Mouse (Mus musculus): ENCODE measurements around the gene Pmvk. TPM values are rescaled to one million over a fixed set of nuclear protein-coding genes. Genes with fewer than 3 reads are reported as not detected.
A peak's percentile ranks its signal among the peaks of the same experiment; 100 is the strongest.
"Not testable (repeated sequence)": the region's sequence is repeated elsewhere in the genome, so short reads cannot be mapped to it uniquely, and the experiment has no call there.

Pmvk gene
- polyA plus RNA-seq, 1 experiment from 2014 or later = 60.1 TPM

GRCm38 (mm10) chr3:89422556-89423205 is 31.7 kb upstream of the Pmvk start:
- ATAC-seq (replicated peaks; ENCODE audit: low FRiP score, low TSS enrichment, low read depth) (no peak), DNase-seq (ENCODE audit: low spot score) (no peak)
- Histone ChIP-seq H3K9me3 (ENCODE audit: control insufficient read depth, low read length) (no peaks in the 10 kb centered on the region), H3K9ac (ENCODE audit: low read length) (no peak overlapping the region), H3K36me3 (ENCODE audit: control insufficient read depth, insufficient read depth, low read length) (peaks cover 36% of the 10 kb centered on the region), H3K4me2 (ENCODE audit: low read length) (peak overlapping the region; percentile 98), H3K27me3 (replicated peaks; ENCODE audit: control insufficient read depth, insufficient read depth, low read length) (no peaks in the 10 kb centered on the region), H3K27ac (ENCODE audit: low read depth) (0 out of 2 replicates have a peak overlapping the region, but pooled peaks have one; percentile 14), H3K4me3 (ENCODE audit: low read depth, low read length) (peak overlapping the region; percentile 53), H3K4me1 (replicated peaks; ENCODE audit: control insufficient read depth, insufficient read depth, low read length) (peaks cover 38% of the 10 kb centered on the region)
- 67% methylated on average over 6 of the region's 6 CpGs for WGBS

GRCm38 (mm10) chr3:89424416-89425140 is 29.8 kb upstream of the Pmvk start:
- Histone ChIP-seq H3K27me3 (replicated peaks; ENCODE audit: control insufficient read depth, insufficient read depth, low read length) (no peaks in the 10 kb centered on the region), H3K27ac (ENCODE audit: low read depth) (no peak overlapping the region; the same call in 1 of the 2 replicates), H3K9ac (ENCODE audit: low read length) (no peak overlapping the region), H3K9me3 (ENCODE audit: control insufficient read depth, low read length) (no peaks in the 10 kb centered on the region), H3K36me3 (ENCODE audit: control insufficient read depth, insufficient read depth, low read length) (peaks cover 45% of the 10 kb centered on the region), H3K4me2 (ENCODE audit: low read length) (no peak overlapping the region), H3K4me3 (ENCODE audit: low read depth, low read length) (no peak overlapping the region), H3K4me1 (replicated peaks; ENCODE audit: control insufficient read depth, insufficient read depth, low read length) (peaks cover 38% of the 10 kb centered on the region)
- ATAC-seq (replicated peaks; ENCODE audit: low FRiP score, low TSS enrichment, low read depth) (no peak), DNase-seq (ENCODE audit: low spot score) (no peak)
- WGBS = 77% methylated on average over 5 of the region's 5 CpGs

- DNase-seq (ENCODE audit: low spot score) (no peak), ATAC-seq (replicated peaks; ENCODE audit: low FRiP score, low TSS enrichment, low read depth) (no peak)
- 84% methylated on average over 5 of the region's 5 CpGs for WGBS
- Histone ChIP-seq H3K27ac (ENCODE audit: low read depth) (no peak overlapping the region), H3K9ac (ENCODE audit: low read length) (no peak overlapping the region), H3K36me3 (ENCODE audit: control insufficient read depth, insufficient read depth, low read length) (peaks cover 45% of the 10 kb centered on the region), H3K9me3 (ENCODE audit: control insufficient read depth, low read length) (no peaks in the 10 kb centered on the region), H3K4me2 (ENCODE audit: low read length) (no peak overlapping the region), H3K4me3 (ENCODE audit: low read depth, low read length) (no peak overlapping the region), H3K27me3 (replicated peaks; ENCODE audit: control insufficient read depth, insufficient read depth, low read length) (no peaks in the 10 kb centered on the region), H3K4me1 (replicated peaks; ENCODE audit: control insufficient read depth, insufficient read depth, low read length) (peaks cover 38% of the 10 kb centered on the region)
Observed at GRCm38 (mm10) chr3:89425141-89425525, 29.2 kb upstream of the Pmvk start.

- Histone ChIP-seq H3K4me2 (ENCODE audit: low read length) (no peak overlapping the region), H3K4me3 (ENCODE audit: low read depth, low read length) (no peak overlapping the region), H3K27ac (ENCODE audit: low read depth) (no peak overlapping the region), H3K4me1 (replicated peaks; ENCODE audit: control insufficient read depth, insufficient read depth, low read length) (peaks cover 32% of the 10 kb centered on the region), H3K9ac (ENCODE audit: low read length) (no peak overlapping the region), H3K36me3 (ENCODE audit: control insufficient read depth, insufficient read depth, low read length) (peaks cover 45% of the 10 kb centered on the region), H3K9me3 (ENCODE audit: control insufficient read depth, low read length) (no peaks in the 10 kb centered on the region), H3K27me3 (replicated peaks; ENCODE audit: control insufficient read depth, insufficient read depth, low read length) (no peaks in the 10 kb centered on the region)
- ATAC-seq (replicated peaks; ENCODE audit: low FRiP score, low TSS enrichment, low read depth) (no peak), DNase-seq (ENCODE audit: low spot score) (no peak)
- 90% methylated on average over 4 of the region's 4 CpGs for WGBS
Observed at GRCm38 (mm10) chr3:89425876-89426275, 28.5 kb upstream of the Pmvk start.

GRCm38 (mm10) chr3:89429021-89429420 is 25.3 kb upstream of the Pmvk start:
- not testable (repeated sequence) for H3K27me3 ChIP-seq (replicated peaks; ENCODE audit: control insufficient read depth, insufficient read depth, low read length); H3K4me2 ChIP-seq (ENCODE audit: low read length); ATAC-seq (replicated peaks; ENCODE audit: low FRiP score, low TSS enrichment, low read depth); H3K9ac ChIP-seq (ENCODE audit: low read length); H3K4me3 ChIP-seq (ENCODE audit: low read depth, low read length); DNase-seq (ENCODE audit: low spot score); H3K9me3 ChIP-seq (ENCODE audit: control insufficient read depth, low read length); H3K27ac ChIP-seq (ENCODE audit: low read depth)
- H3K4me1 ChIP-seq (replicated peaks; ENCODE audit: control insufficient read depth, insufficient read depth, low read length) = peaks cover 19% of the 10 kb centered on the region
- peaks cover 60% of the 10 kb centered on the region for H3K36me3 ChIP-seq (ENCODE audit: control insufficient read depth, insufficient read depth, low read length)
- 93% methylated on average over 7 of the region's 7 CpGs for WGBS

GRCm38 (mm10) chr3:89430171-89431159 is 23.9 kb upstream of the Pmvk start, which contains the start of gene Pygo2:
Gene Pygo2, plus strand, starts transcription at chr3:89430214.
- Histone ChIP-seq H3K27me3 (replicated peaks; ENCODE audit: control insufficient read depth, insufficient read depth, low read length) (no peaks in the 10 kb centered on the region), H3K4me2 (ENCODE audit: low read length) (peak within 1 kb of the TSS; percentile 71), H3K4me3 (ENCODE audit: low read depth, low read length) (peak within 1 kb of the TSS; percentile 98), H3K36me3 (ENCODE audit: control insufficient read depth, insufficient read depth, low read length) (peaks cover 64% of the 10 kb centered on the region), H3K9ac (ENCODE audit: low read length) (peak within 1 kb of the TSS; percentile 90), H3K4me1 (replicated peaks; ENCODE audit: control insufficient read depth, insufficient read depth, low read length) (peaks cover 10% of the 10 kb centered on the region), H3K9me3 (ENCODE audit: control insufficient read depth, low read length) (no peaks in the 10 kb centered on the region), H3K27ac (ENCODE audit: low read depth) (peak within 1 kb of the TSS; percentile 86)
- DNase-seq (ENCODE audit: low spot score) = peak; percentile 94
- ATAC-seq (replicated peaks; ENCODE audit: low FRiP score, low TSS enrichment, low read depth) = peak; percentile 97
- WGBS = 2% methylated on average over 62 of the region's 68 CpGs

- no peak overlapping the region for H3K27ac ChIP-seq (ENCODE audit: low read depth)
- no peaks in the 10 kb centered on the region for H3K9me3 ChIP-seq (ENCODE audit: control insufficient read depth, low read length)
- DNase-seq (ENCODE audit: low spot score) = no peak
- peaks cover 44% of the 10 kb centered on the region for H3K36me3 ChIP-seq (ENCODE audit: control insufficient read depth, insufficient read depth, low read length)
- no peak for ATAC-seq (replicated peaks; ENCODE audit: low FRiP score, low TSS enrichment, low read depth)
- H3K9ac ChIP-seq (ENCODE audit: low read length) = no peak overlapping the region
- peaks cover 20% of the 10 kb centered on the region for H3K4me1 ChIP-seq (replicated peaks; ENCODE audit: control insufficient read depth, insufficient read depth, low read length)
- H3K4me2 ChIP-seq (ENCODE audit: low read length) = no peak overlapping the region
- WGBS = 96% methylated on average over 7 of the region's 8 CpGs
- H3K4me3 ChIP-seq (ENCODE audit: low read depth, low read length) = no peak overlapping the region
- H3K27me3 ChIP-seq (replicated peaks; ENCODE audit: control insufficient read depth, insufficient read depth, low read length) = no peaks in the 10 kb centered on the region
Observed at GRCm38 (mm10) chr3:89432606-89433005, 21.7 kb upstream of the Pmvk start.

GRCm38 (mm10) chr3:89434532-89434931 is 19.8 kb upstream of the Pmvk start:
- ATAC-seq (replicated peaks; ENCODE audit: low FRiP score, low TSS enrichment, low read depth) (no peak), DNase-seq (ENCODE audit: low spot score) (no peak)
- no peaks in the 10 kb centered on the region for H3K27me3 ChIP-seq (replicated peaks; ENCODE audit: control insufficient read depth, insufficient read depth, low read length)
- H3K36me3 ChIP-seq (ENCODE audit: control insufficient read depth, insufficient read depth, low read length) = peaks cover 34% of the 10 kb centered on the region
- H3K4me1 ChIP-seq (replicated peaks; ENCODE audit: control insufficient read depth, insufficient read depth, low read length) = peaks cover 20% of the 10 kb centered on the region
- no peak overlapping the region for H3K27ac ChIP-seq (ENCODE audit: low read depth)
- 75% methylated on average over 11 of the region's 11 CpGs for WGBS
- H3K4me2 ChIP-seq (ENCODE audit: low read length) = no peak overlapping the region
- H3K4me3 ChIP-seq (ENCODE audit: low read depth, low read length) = no peak overlapping the region
- no peaks in the 10 kb centered on the region for H3K9me3 ChIP-seq (ENCODE audit: control insufficient read depth, low read length)
- no peak overlapping the region for H3K9ac ChIP-seq (ENCODE audit: low read length)

Measured in intestine, embryonic 14.5 days (tissue).